Mouse (Mus musculus): ENCODE results near the gene U2af1l4.

The U2af1l4 gene

DNA sequence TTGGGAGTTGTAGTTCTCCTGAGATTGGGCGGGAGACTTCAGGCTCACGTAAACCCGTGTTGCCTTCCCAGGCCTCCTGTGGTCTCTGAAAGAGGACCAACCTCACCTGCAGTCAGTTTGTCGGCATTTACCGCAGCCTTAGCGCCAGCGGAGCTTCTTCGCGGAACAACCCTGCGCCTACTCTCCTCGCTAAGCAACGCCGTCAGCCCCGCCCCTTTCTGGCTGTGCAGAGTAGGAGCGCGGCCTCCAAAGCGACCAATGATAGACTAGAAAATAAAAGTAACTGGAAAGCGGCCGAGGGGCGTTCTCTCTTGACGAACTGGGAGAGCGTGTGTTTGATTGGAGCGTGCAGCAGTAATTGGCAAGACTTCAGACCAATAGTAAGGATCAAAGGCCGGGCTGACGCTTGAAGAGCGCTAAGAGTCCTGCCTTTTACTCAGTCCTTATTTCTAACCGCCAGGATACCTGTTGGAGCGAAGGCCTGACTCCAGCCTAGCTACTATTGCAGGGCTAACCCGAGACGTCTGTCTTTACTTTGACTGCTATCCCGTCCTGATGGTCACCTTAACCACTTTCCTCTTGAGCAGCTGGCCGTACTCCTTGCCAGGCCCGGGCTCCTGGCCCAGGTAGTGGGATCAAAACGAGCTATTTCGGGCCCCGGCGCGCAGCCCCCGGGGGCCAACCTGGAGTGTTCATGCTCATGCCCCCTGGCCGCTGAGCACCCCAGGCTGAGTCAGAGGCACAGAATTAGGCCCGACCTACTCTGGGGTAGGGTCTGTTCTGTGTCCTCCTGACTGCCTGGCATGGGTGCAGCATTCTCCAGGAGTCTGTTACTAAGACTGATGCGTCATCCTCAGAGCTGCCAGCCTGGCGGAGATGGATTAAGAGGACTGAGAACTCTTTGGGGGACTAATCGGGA, 10.7 kb upstream of the U2af1l4 start, which contains the start of the genes Hspb6 and Proser3:
Hspb6 (plus strand) TSS at position 77 of the 919 bp plus-strand sequence.
Proser3 (minus strand) TSS at position 198 of the 919 bp plus-strand sequence.
- DNase-seq (ENCODE audit: low read depth, low spot score): peak; percentile 100

DNA sequence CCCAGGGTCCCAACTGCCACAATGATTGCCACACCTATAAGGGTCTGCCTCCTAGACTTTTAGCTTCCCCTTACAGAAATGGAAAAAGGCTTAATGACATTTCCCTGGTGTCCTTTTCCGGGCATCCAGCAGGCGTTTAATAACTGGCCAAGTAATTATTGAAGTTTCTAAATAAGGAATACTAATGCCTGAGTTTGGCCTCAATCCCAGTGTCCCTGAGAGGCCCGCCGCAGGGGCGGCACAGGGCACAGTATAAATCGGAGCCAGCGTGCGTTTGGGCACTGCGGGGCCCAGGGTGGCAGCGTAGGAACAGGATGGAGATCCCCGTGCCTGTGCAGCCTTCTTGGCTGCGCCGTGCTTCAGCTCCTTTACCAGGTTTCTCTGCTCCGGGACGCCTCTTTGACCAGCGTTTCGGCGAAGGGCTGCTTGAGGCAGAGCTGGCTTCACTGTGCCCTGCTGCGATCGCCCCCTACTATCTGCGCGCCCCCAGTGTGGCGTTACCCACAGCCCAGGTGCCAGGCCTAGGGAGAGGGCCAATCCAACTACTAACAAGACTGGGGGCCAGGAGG, 10.0 kb upstream of the U2af1l4 start:
- no peak for DNase-seq (ENCODE audit: low read depth, low spot score)

DNA sequence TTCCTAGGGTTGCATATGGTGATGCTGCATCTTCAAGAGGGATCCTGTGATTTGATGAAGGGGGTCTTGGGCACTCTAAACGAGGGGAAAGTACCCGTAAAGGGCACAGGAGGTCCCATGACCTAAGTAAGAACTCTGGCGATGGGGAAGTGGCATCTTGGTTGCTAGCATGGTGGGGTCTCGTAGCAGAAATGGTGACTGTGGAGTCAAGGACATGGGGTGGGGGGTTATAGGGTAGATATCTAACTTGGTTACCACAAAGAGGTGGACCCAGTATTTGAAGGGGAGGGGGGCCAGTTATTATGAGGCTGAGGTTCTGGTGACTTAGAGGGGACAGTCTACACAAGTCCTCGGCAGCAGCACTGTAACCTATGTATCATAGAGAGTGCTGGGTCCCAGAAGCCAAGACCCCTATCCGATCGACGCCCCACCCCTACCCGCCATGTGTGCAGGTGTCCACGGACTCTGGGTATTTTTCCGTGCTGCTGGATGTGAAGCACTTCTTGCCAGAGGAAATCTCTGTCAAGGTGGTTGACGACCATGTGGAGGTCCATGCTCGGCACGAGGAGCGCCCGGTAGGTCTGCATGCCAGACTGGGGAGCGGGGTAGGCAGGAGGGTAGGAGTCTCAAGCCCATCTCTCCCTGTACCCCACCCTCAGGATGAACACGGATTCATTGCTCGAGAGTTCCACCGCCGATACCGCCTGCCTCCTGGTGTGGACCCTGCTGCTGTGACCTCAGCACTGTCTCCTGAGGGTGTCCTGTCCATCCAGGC, 9.1 kb upstream of the U2af1l4 start:
- DNase-seq (ENCODE audit: low read depth, low spot score): no peak

DNA sequence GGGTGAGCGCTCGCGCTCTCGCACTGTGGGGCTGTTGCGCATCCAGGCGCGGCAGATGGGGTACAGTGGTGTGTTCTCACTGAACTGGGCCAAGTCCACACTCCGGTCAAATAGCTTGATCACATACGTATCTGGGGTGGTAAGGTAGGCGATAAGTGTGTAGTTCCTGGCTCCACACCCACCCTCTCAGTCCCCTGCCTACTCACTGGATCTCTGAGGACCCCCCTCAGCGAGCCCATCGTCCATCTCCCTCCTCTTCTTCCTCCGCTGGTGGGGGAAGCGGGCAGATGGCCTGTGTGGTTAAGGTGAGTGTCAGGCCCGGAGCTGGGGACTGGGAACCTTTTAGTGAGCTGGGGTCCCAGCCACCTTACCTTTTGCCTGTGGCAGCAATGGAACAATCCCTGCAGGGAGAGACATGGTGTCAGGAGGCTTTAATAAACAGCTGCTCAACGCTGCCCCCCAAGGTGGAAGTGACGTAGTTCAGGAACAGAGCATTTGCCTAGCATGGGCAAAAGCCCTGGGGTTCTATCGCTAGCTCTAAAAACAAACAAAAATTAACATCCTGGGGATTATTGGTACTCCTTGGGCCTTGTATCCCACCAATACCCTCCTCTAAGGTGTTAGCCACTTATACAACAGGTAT, 6.1 kb upstream of the U2af1l4 start:
- DNase-seq (ENCODE audit: low read depth, low spot score): peak; percentile 40

DNA sequence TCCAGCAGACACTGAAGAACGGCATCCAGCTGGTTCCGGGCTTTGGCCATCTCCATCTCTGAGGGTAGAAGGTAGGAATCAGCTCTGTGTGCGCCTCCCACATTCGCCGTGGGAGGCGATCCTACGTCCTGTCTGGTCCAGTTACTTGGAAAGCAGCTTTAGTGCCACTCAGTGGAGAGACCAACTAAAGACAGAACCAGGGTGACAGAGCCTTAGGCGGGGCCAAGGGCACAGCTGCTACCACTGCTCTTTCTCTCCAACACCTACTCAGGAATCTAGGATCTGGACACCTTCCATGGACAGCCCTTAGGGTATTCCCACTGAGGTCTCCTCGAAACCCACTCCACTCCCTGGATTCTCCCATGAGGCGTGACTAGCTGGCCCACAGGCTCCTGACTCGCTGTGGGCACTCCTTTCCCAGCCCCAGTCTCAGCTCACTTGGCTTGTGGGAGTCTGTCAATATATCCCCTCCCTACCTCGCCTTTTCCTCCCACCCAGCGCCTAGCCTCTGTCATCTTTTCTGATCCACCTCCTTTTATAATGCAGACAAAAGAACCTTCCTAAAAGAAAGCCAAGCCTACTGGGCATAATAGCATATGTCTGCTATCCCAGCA, 5.1 kb upstream of the U2af1l4 start:
- DNase-seq (ENCODE audit: low read depth, low spot score): peak; percentile 39

DNA sequence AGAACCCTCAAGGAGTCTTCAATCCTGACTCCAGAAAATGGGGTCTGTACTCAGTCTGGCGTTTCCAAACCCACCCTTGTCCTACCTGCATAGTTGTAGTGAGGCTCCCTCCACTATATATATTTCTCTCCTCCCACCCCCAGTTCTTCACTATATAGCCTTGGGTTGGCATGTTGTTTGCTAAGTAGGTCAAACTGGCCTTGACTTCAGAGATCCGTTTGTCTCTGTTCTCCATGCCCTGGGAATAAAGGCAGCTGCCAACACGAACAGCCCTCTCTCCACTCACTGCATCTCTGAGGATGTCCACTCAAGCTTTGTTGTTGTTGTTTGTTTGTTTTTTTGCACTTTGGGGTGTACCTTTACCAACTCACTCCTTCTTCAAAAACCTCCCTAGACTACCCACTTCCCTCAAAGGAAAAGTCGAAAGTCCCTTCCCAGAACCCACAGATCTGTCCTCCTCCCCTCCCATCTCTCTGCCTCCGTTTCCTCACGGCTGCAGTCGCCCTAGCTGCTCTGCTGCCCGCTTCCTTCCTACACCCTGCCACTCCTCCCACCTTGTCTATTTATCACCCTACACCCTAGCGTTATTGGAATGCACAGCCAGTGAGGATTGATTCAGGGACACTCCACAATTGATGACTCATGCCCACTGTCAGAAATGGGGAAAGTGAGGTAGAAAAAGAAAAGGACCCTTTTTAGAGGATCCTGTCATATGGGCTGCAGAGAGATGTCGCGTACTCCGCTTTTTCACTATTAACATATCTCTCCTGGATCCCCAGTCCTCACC, 4.3 kb upstream of the U2af1l4 start:
- no peak for DNase-seq (ENCODE audit: low read depth, low spot score)

DNA sequence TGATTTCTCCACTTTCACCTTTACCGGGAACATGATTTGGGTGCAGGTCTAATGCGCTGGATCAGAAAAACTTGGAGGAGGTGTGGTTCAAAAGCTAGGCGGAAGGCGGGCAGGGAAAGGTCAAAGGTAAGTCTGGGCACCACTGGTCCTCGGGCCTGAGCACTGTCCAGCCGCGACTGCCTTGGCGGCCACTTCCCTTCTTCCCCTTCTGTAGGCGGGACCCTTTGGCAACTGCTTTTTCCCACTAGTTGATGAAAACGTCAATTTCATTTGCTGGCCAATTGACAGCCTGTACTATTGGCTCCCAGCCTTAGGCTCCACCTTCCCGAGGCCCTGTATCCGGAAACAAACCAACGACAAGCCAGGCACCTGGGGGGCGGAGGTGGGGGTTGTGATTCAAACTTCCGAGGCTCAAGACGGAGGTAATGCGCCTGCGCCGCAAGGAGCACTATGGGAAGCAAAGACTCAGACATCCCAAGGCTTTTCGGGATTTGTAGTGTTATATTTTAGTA, 3.6 kb upstream of the U2af1l4 start, which contains the start of gene Lin37:
Lin37 (minus strand) TSS at position 396 of the 512 bp plus-strand sequence.
- DNase-seq (ENCODE audit: low read depth, low spot score): peak; percentile 99

DNA sequence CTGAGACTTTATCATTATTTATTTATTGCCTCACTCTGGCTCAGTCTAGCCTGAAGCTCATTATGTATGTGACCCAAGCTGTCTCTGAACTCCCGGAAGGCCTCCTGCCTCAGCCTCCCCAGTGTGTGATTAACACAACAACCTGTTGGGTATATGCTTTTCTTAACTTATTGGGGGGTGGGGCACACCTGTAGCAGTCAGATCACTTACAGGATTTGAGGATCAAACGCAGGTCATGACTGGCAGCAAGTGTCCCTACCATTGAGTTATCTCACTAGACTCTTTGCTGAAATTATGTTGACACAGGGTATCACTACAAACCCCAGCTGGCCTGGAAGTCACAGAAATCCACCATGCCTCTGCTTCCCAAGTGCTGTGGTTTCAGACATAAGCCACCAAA, 2.8 kb upstream of the U2af1l4 start:
- no peak for DNase-seq (ENCODE audit: low read depth, low spot score)

DNA sequence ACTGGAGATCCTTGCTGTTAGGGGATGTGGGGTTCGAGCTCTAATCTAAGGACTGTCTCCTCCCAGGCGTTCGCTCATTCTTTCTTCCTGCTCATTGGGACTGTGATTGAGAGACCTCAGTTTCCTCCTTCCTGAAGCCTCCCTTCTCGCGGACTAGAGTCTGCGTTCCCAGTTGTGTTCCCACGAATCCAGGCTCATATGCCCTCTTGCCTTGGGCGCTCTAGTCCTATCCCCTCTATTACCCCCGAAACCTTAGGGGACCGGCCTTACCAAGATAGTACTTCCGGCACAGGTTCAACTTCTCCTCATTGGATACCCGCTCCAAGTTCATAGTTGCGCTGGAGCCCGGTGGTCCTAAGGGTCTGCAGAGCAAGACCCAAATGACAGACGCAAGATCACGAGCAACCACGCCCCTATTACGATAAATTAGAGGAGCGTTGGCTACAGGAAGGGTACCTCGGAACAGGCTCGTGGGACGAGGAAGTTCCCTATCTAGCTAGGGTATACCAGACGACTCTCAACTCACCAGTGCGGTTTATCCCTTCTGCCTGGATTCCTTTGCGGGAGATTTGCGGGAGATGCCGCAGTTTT, 480 bp upstream of the U2af1l4 start:
- DNase-seq (ENCODE audit: low read depth, low spot score): no peak

DNA sequence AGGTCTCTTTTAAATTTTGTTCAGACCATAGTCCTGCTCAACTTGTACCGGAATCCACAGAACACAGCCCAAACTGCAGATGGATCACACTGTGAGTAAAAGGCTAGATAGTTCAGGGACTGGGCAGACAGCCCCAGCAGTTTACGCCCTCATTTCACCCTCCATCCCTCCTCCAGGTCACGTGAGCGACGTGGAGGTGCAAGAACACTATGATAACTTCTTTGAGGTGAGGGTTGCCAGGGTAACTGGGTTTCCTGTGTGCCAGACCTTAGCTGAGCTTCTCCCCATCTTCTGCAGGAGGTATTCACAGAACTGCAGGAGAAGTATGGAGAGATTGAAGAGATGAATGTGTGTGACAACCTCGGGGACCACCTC, 792 bp downstream of the U2af1l4 start:
- peak; percentile 66 for DNase-seq (ENCODE audit: low read depth, low spot score)

DNA sequence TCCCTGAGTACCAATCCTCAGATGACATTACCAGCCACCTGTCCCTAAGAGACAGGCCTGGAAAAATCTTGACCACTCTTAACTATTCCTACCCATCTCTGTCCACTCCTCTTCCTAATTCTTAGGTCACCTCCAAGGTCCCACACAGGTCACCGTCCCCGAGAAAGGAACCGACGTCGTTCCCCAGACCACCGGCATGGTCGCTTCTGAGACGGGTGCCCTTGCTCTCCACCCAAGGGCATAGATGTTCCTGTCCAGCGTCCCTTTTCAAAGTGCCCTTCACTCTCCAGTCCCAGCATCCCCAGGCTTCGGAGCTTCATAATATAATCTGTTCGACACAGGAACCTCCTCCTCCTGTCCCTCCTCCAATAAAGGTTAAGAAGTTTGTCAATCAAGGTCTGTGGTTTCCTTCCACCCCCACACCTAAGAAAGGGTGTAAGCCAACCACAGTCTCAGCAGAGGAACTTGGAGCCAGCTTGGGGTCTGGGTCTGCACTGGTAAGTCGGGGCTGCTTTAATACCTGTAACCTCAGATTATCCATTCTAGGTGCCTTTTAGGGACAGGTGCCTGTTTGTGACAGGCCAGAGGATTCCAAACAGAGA, 2.0 kb downstream of the U2af1l4 start, which contains the start of gene Igflr1:
Igflr1 (plus strand) TSS at position 458 of the 602 bp plus-strand sequence.
- DNase-seq (ENCODE audit: low read depth, low spot score): no peak

DNA sequence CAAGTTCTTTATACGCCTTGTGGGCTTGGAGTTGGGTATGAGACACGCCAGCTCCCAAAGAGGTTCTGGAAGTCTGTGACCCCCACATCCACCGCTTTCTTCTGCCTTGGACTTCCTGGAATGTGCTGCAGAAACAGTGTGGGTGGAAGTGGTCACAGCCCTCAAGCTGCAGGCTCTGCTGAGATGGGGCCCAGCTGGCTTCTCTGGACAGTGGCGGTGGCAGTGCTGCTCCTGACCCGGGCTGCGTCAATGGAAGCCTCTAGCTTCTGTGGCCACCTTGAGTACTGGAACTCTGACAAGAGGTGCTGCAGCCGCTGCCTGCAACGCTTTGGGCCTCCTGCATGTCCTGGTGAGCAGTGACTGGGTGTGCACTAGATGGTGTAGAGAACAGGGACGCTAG, 2.9 kb downstream of the U2af1l4 start:
- DNase-seq (ENCODE audit: low read depth, low spot score): no peak

DNA sequence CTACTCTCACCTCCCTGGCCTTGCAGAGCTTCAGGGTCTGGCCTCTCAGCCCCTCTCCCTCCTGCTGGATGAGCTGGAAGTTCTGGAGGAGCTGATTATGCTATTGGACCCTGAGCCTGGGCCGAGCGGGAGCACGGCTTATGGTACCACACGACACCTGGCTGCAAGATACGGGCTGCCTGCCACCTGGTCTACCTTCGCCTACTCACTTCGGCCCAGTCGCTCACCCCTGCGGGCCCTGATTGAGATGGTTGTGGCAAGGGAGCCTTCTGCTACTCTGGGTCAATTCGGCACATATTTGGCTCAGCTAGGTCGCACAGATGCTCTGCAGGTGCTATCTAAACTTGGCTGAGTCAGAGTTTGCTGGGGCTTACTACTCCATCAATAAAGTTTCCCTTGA, 4.5 kb downstream of the U2af1l4 start:
- DNase-seq (ENCODE audit: low read depth, low spot score): no peak

DNA sequence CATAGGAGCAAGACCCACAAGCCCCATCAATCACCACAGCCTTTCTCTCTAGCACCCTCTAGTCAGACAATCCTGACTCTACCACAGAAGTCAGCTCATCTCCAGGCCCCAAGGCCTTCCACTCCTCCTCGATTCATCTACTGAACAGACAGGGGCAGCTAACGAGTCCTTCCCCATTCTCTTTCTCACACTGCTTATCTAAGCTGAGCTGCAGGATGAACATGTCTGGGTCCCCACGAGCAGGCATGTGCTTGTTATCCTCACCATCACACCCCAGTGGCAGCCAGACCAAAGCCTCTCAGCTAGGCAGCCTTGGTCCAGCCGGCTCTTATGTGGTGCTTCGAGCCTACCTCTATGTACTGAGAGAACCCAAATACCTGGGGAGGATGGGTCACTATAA, 9.3 kb downstream of the U2af1l4 start:
- no peak for DNase-seq (ENCODE audit: low read depth, low spot score)

DNA sequence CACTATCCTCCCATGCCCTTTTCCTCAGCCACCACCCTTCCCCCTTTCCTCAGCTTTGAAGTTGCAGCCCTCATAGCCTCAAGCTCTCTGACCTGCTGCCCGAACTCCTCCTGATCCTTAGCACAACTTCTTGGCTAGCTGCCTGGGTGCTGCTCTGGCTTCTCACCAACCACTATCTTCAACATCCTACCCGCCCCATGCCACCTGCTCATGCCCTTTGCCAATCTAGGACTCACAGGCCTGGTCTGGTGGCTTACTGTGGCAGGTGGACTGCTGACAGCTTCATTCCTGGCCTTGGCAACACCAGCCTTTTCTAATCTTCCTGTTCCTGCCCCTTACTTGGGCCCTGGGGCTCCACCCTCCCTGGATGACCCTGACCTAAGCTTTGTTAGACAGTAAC, 9.9 kb downstream of the U2af1l4 start:
- no peak for DNase-seq (ENCODE audit: low read depth, low spot score)

DNA sequence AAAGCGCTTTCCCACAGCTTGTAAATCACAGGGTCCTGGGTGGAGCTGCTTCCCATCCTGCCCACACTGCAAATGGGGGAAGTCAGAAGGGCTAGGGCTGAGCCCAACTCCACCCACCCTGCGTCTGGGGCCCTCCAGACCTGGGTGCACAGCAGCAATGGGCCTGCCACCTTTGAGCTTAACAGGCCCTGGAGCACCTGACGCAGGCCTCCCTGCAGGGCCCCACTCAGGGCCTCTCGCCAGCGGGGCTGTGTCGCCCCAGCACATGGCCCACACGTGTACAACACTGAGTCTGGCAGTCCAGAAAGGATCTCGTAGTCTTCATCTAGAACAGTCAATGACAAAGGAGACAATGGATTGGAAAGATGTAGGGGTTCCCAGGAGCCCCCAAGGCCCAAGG, 16.8 kb downstream of the U2af1l4 start:
- no peak for DNase-seq (ENCODE audit: low read depth, low spot score)

DNA sequence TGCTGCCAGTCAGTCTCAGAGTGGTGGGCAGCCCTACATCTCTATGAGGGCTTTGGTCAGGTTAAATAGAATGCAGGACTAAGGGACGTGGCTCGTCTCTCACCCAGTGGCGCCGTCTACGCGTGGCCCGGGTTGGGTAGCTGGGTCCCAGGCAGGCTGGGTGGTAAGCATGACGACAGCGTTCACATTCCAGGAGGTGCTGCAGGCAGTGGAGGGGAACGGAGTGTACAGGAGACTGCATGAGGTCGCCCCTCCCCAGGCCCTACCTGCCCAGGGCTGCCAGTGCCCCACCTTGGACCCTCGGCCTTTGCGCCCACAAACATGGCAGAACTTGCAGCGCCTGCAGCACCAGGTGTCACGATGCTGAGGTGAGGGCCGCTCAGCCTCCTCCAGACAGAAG, 18.4 kb downstream of the U2af1l4 start:
- no peak for DNase-seq (ENCODE audit: low read depth, low spot score)

DNA sequence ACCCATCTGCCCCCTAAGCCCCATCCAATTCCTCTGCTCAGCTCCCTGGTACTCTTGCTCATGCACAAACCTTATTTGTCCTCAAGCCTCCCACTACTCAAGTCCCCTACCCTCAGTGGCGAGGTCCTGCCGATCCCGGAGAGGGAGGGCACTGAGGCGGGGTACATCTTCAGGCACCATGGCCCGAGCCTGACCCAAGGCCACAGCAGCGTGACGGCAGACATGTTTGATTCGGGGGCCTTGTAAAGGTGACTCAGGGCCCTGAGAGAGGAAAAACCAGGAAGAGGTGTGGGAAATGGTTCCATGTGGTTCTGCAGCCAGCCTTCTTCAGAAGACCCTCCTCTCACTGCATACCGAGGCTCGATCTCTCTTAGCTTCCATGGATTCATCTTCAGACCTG, 21.2 kb downstream of the U2af1l4 start:
- no peak for DNase-seq (ENCODE audit: low read depth, low spot score)

DNA sequence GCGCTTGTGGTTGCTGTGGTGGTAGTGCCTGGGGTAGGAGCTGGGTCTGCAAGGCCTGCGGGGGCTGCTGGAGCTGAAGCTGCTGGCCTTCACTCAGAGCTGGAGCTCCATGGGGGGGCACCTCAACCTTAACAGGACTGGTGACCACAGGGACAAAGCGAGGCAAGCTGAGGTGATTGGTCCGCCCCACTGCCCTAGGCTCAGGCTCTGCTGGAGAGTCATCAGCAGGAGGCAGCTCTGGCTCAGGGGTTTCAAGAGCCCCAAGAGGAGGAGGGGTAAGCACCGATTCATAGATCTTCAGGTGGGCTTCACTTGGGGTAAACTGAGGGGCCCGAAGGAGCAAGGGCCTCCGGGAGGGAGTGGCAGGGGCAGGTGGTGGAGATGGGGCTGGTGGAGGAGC, 22.1 kb downstream of the U2af1l4 start:
- no peak for DNase-seq (ENCODE audit: low read depth, low spot score)
